11 mouse cellular contexts compared by ENCODE assay signal in genomic region chr8:31713321-31714076, GRCm38 (mm10).
DNase-seq lines count a peak whose midpoint lies in the region; ATAC-seq and TF ChIP-seq lines count a peak whose summit lies in the region.
"Had no signal": no experiment of that assay in that cellular context is flagged by ENCODE, and none has a peak within 500 bp of the region (broad histone marks: within the 10 kb centered on the region; RNA-seq: fewer than 3 reads in every experiment).

No protein-coding gene starts in this region.

- no peak overlapping the region for H3K4me2 ChIP-seq in hindbrain, postnatal 0 days (ENCODE audit: low read depth, low read length)
- no peak overlapping the region for H3K4me2 ChIP-seq in hindbrain, embryonic 13.5 days
- H3K4me2 ChIP-seq: embryonic facial prominence, embryonic 13.5 days; limb, embryonic 13.5 days had no signal

- no peaks in the 10 kb centered on the region for H3K9me3 ChIP-seq in hindbrain, postnatal 0 days (ENCODE audit: low read length)
- H3K9me3 ChIP-seq in hindbrain, embryonic 13.5 days, result no peaks in the 10 kb centered on the region
- H3K9me3 ChIP-seq: embryonic facial prominence, embryonic 13.5 days; limb, embryonic 13.5 days had no signal

- H3K9ac ChIP-seq in hindbrain, postnatal 0 days (replicated peaks; ENCODE audit: low read length), result no peak overlapping the region
- H3K9ac ChIP-seq in hindbrain, embryonic 13.5 days, result no peak overlapping the region
- H3K9ac ChIP-seq: embryonic facial prominence, embryonic 13.5 days; limb, embryonic 13.5 days had no signal

- no peaks in the 10 kb centered on the region for H3K27me3 ChIP-seq in hindbrain, postnatal 0 days (ENCODE audit: insufficient read depth, low read length)
- no peaks in the 10 kb centered on the region for H3K27me3 ChIP-seq in hindbrain, embryonic 13.5 days
- H3K27me3 ChIP-seq: embryonic facial prominence, embryonic 13.5 days; limb, embryonic 13.5 days had no signal

- H3K27ac ChIP-seq in hindbrain, postnatal 0 days, result 0 out of 2 replicates have a peak overlapping the region, but pooled peaks have one; percentile 36
- no peak overlapping the region for H3K27ac ChIP-seq in hindbrain, embryonic 13.5 days
- H3K27ac ChIP-seq: embryonic facial prominence, embryonic 13.5 days; limb, embryonic 13.5 days; macrophage had no signal

- no peak overlapping the region for H3K4me3 ChIP-seq in hindbrain, postnatal 0 days (ENCODE audit: low read length)
- no peak overlapping the region for H3K4me3 ChIP-seq in hindbrain, embryonic 13.5 days
- H3K4me3 ChIP-seq: embryonic facial prominence, embryonic 13.5 days; limb, embryonic 13.5 days had no signal

- WGBS in hindbrain, postnatal 0 days, result 70% methylated on average over 15 of the region's 15 CpGs
- WGBS in hindbrain, embryonic 13.5 days, result 87% methylated on average over 15 of the region's 15 CpGs

- no peak for TF ChIP-seq CTCF in hindbrain, postnatal 0 days (IDR thresholded peaks at IDR 0.05; ENCODE audit: low read depth)

- DNase-seq in hindbrain, postnatal 0 days (ENCODE audit: low spot score), result no peak
- DNase-seq in brain, embryonic 18.5 days (ENCODE audit: low read depth, low spot score), result peak; percentile 24
- peak; percentile 3 to 36 for DNase-seq in layer of hippocampus, adult 8-10 months (ENCODE audit: low spot score in 2 of 2)
- peak; percentile 40 for DNase-seq in lung, postnatal 36 days
- DNase-seq in thymus, postnatal 0 days (ENCODE audit: low spot score), result no peak
- DNase-seq: kidney, adult 9 months had no signal

- H3K36me3 ChIP-seq in hindbrain, postnatal 0 days (ENCODE audit: insufficient read depth, low read length), result no peaks in the 10 kb centered on the region
- H3K36me3 ChIP-seq in hindbrain, embryonic 13.5 days, result no peaks in the 10 kb centered on the region
- H3K36me3 ChIP-seq: embryonic facial prominence, embryonic 13.5 days; limb, embryonic 13.5 days had no signal

- ATAC-seq in hindbrain, postnatal 0 days, result no peak
- ATAC-seq in hindbrain, embryonic 13.5 days (ENCODE audit: low FRiP score), result no peak
- no peak for ATAC-seq in monocyte, adult 5-6 weeks (replicated peaks; ENCODE audit: insufficient number of reproducible peaks, low FRiP score, low TSS enrichment, poor library complexity, severe bottlenecking)

- no peaks in the 10 kb centered on the region for H3K4me1 ChIP-seq in hindbrain, postnatal 0 days (ENCODE audit: insufficient read depth, low read length)
- H3K4me1 ChIP-seq in hindbrain, embryonic 13.5 days (replicated peaks), result no peaks in the 10 kb centered on the region
- H3K4me1 ChIP-seq: embryonic facial prominence, embryonic 13.5 days; limb, embryonic 13.5 days had no signal

Comparison
In these comparisons a context has a peak if more than half of its experiments do, and no peak if none do; other contexts are left out.
1. DNase-seq: peak in brain, embryonic 18.5 days (single experiment), layer of hippocampus, adult 8-10 months (2 of 2) and lung, postnatal 36 days (single experiment); none in hindbrain, postnatal 0 days (single experiment) and thymus, postnatal 0 days (single experiment).